Mouse (Mus musculus) cerebellum, adult 2 months (tissue): ENCODE results near the gene Catspere2. TPM values are rescaled to one million over a fixed set of nuclear protein-coding genes. Genes with fewer than 3 reads are reported as not detected.
A peak's percentile ranks its signal among the peaks of the same experiment; 100 is the strongest.

ENCODE experiments used
- DNase-seq, 2 experiments: peaks; one replicate each; pipeline ENCODE4 v3.0.0; 2021
- H3K27ac ChIP-seq: fragments of 200-500 bp; 2 replicates; pipeline ENCODE4 v1.5.1; 2012; ENCODE audit warnings: low read length, control low read depth, inconsistent platforms; ENCODE audit not compliant: insufficient read depth
- H3K27me3 ChIP-seq: fragments of 200-500 bp; 2 replicates; pipeline ENCODE4 v1.6.1; 2012; ENCODE audit warnings: inconsistent platforms, mild to moderate bottlenecking, low read length, moderate library complexity; ENCODE audit not compliant: control insufficient read depth, insufficient read depth
- H3K4me1 ChIP-seq: fragments of 200-500 bp; 2 replicates; pipeline ENCODE4 v1.6.1; 2011; ENCODE audit warnings: low read length; ENCODE audit not compliant: control insufficient read depth, insufficient read depth
- H3K4me3 ChIP-seq: fragments of 200-500 bp; replicated peaks from 2 replicates; pipeline ENCODE3; 2011; ENCODE audit warnings: mild to moderate bottlenecking, low read depth, low read length, control low read depth; ENCODE audit not compliant: insufficient read depth
- CTCF ChIP-seq: fragments of 200-500 bp; IDR thresholded peaks from 2 replicates; pipeline ENCODE4 v1.5.1; 2011; ENCODE audit warnings: low read depth, mild to moderate bottlenecking, control low read depth, low read length, moderate library complexity, borderline replicate concordance; ENCODE audit not compliant: insufficient read depth
- POLR2A ChIP-seq: fragments of 200-500 bp; IDR thresholded peaks from 2 replicates; pipeline ENCODE4 v1.6.1; 2011; ENCODE audit warnings: low read length, control low read depth, borderline replicate concordance; ENCODE audit not compliant: insufficient read depth
- WGBS: fragments of 180-500 bp; shearing (Covaris S2); methylation state at CpG from one replicate; pipeline ENCODE4 v1.1.7; 2018; 5-methylcytosine and 5-hydroxymethylcytosine counted together
- polyA plus RNA-seq: library from polyadenylated mRNA; depleted of rRNA; stranded (reverse); fragments of >200 nt; gene quantifications from 2 replicates; pipeline ENCODE4 v1.2.3, GENCODE M21; 2012; rRNA removed

The Catspere2 gene
- polyA plus RNA-seq, 1 experiment, result 1.7 TPM

DNA sequence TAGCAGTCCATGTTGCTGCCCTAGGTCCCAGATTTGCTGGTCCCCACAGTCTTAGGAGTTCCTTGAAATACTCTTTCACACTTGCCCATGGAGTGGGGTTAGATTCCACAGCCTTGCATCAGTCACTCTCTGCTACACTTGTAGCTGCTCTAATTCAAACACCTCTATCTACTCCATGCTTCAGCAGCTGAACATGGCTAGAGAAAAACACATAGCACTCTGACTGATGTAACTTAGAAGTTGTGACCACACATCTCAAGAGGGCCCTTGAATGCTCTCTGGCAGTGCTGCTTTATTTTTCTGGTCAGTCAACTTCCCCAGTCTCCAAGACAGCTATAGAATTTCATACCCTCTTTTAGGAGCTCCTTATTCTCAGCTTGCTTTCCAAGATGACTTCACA lies 226.7 kb downstream of the Catspere2 start:
- Histone ChIP-seq H3K27ac (no peak overlapping the region), H3K27me3 (no peaks in the 10 kb centered on the region), H3K4me1 (no peaks in the 10 kb centered on the region), H3K4me3 (no peak overlapping the region)
- TF ChIP-seq CTCF (no peak), POLR2A (no peak)
- no peak for DNase-seq

DNA sequence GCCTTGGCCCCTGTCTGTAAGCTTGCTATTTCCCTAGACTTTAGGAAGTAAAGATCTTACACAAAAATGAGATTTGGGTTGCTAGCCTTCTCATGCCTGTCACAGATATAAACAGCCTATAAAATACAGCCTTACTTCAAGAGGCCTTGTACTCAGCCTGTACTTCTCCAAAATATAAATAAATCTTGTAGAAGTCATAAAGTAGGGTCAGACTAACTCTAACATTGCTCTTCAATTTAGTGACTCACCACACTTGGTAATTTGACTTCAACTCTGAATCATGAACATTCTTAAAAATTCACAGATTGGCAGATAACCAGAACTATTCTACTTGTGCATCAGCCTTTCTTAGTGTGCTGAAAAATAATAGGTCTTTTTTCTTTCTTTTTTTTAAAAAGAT lies 233.9 kb downstream of the Catspere2 start:
- H3K27me3 ChIP-seq, result no peaks in the 10 kb centered on the region
- no peak for DNase-seq
- H3K4me1 ChIP-seq, result peaks cover 10% of the 10 kb centered on the region; the same call in 1 of the 2 replicates
- H3K4me3 ChIP-seq, result no peak overlapping the region
- TF ChIP-seq POLR2A, result no peak
- no peak for TF ChIP-seq CTCF
- H3K27ac ChIP-seq, result no peak overlapping the region

DNA sequence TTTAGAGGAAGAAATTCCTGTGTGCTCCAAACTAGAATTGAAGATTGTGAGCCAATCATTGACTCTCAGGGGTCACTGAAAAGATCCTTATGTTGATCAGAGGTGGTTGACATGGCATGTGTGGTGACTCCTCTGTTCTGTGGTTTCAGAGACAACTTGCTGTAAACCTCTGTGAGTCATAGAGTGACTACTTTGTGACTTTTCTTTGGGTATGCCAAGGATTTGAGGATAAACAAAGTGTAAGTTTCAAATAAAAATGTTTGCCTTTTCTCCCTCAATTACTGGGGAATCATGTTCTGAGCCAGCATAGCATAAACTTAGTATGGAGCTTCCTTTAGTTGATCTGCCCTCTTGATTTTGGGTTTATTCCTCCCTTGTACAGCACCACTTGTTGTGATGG lies 235.1 kb downstream of the Catspere2 start:
- TF ChIP-seq POLR2A (no peak), CTCF (no peak)
- Histone ChIP-seq H3K27me3 (no peaks in the 10 kb centered on the region), H3K27ac (no peak overlapping the region), H3K4me1 (peaks cover 10% of the 10 kb centered on the region; the same call in 1 of the 2 replicates), H3K4me3 (no peak overlapping the region)
- no peak for DNase-seq

DNA sequence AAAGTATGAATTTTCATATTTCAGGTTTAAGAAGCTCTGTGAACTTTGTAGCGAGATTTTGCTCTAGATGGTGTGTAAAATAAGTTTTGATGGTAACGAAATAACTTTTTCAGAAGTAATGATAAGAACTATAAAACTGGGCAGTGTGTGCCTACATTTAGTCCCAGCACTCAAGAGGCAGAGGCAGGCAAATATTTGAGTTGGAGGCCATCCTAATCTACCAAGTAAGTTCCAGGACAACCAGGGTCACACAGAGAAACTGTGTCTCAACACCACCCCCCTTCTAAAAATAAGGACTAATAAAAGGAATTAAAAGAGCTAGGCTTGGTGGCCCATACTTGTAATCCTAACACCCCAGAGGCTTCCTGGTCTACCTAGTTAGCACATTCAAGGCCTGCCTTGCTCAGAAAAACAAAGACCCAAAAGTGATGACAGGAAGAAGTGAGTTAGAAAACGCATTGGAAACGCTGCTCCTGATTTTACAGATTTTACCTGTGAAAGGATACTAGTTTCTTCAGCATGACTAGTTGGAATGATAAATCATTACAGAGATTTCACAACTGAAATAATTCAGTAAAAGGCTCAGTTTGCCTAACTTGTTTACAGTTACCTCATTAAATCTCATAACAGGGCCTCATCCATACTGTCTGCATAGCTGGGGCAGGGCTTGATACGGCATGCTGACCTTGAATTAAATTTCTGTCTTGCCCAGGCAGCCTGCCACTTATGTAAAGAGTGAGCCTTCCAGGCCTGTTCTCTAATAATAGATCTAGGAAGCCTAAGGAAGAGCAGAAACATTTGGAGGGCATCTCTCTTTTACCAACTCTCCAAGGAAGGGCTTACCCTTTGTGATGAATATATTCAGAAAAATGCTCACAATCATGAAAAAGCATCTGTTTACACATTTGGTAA lies 236.2 kb downstream of the Catspere2 start:
- WGBS, result 66% methylated on average over 5 of the region's 5 CpGs
- TF ChIP-seq POLR2A, result no peak
- TF ChIP-seq CTCF, result no peak

More for the DNA sequence above, 236.2 kb downstream of the Catspere2 start:
- DNase-seq, result peak in 1 of 2 experiments; percentile 64
- no peak overlapping the region for H3K27ac ChIP-seq
- peaks cover 10% of the 10 kb centered on the region; the same call in 1 of the 2 replicates for H3K4me1 ChIP-seq
- no peak overlapping the region for H3K4me3 ChIP-seq
- no peaks in the 10 kb centered on the region for H3K27me3 ChIP-seq

Other genes starting within 250 kb of the Catspere2 start
- 45.6 and 48.1 TPM in 2 replicates for gene Adss, start 186.9 kb upstream of the Catspere2 start, polyA plus RNA-seq
- 12.5 and 12.6 TPM in 2 replicates for gene Desi2, start 204.0 kb downstream of the Catspere2 start, polyA plus RNA-seq